Mouse (Mus musculus) ES-E14 (cell line): ENCODE data around the gene Grb2.

ENCODE experiments used
- CHD2 ChIP-seq: IDR thresholded peaks from 2 replicates; pipeline ENCODE4 v1.6.1; 2014; ENCODE audit warnings: mild to moderate bottlenecking, low read depth, low read length, inconsistent platforms
- HCFC1 ChIP-seq: IDR thresholded peaks from 2 replicates; pipeline ENCODE4 v1.6.1; 2012; ENCODE audit warnings: low read length, inconsistent platforms, borderline replicate concordance; ENCODE audit not compliant: insufficient read depth
- MAFK ChIP-seq: IDR thresholded peaks from 2 replicates; pipeline ENCODE4 v1.6.1; 2014; ENCODE audit warnings: mild to moderate bottlenecking, low read depth, low read length, inconsistent platforms; ENCODE audit not compliant: insufficient read depth
- ZC3H11A ChIP-seq: IDR thresholded peaks from 2 replicates; pipeline ENCODE4 v1.6.1; 2012; ENCODE audit warnings: low read depth, mild to moderate bottlenecking, inconsistent platforms, low read length, borderline replicate concordance
- ZNF384 ChIP-seq: IDR thresholded peaks from 2 replicates; pipeline ENCODE4 v1.6.1; 2012; ENCODE audit warnings: low read depth, low read length, inconsistent platforms

- no peak for TF ChIP-seq ZC3H11A
- TF ChIP-seq ZNF384 = no peak
- no peak for TF ChIP-seq CHD2
- no peak for TF ChIP-seq MAFK
- no peak for TF ChIP-seq HCFC1
Observed at GRCm38 (mm10) chr11:115663676-115664335, 44.6 kb downstream of the Grb2 start.
